Mouse (Mus musculus): Measurements from ENCODE around the gene Gpam. TPM values are rescaled to one million over a fixed set of nuclear protein-coding genes. Genes with fewer than 3 reads are reported as not detected.

The Gpam gene
- total and polyA plus RNA-seq, 3 experiments: 8.8 to 12.5 (median 12.3) TPM

- no peak overlapping the region for H3K9ac ChIP-seq (ENCODE audit: insufficient read depth, low read depth)
- no peak for TF ChIP-seq E2F4 (IDR thresholded peaks at IDR 0.05; ENCODE audit: insufficient replicate concordance, low read depth, low read length)
- H3K9me3 ChIP-seq (replicated peaks; ENCODE audit: low read length): peaks cover 3% of the 10 kb centered on the region
- no peak for DNase-seq (ENCODE audit: extremely low read depth)
- H3K27ac ChIP-seq (ENCODE audit: insufficient read depth, low read depth): no peak overlapping the region
- peaks cover 0 to 23% of the 10 kb centered on the region in 2 experiments; a peak in 2 of 4 replicates for H3K4me1 ChIP-seq (ENCODE audit: control insufficient read depth in 1 of 2, insufficient read depth in 2 of 2)
- dilution Hi-C loops (cut with MboI; ENCODE audit: extremely low pct_ligation_motif_present, extremely low pct_unique_long_range_greater_than_20kb, low sequenced_read_pairs): no loop called here
- in situ Hi-C loops (cut with MboI; ENCODE audit: low pct_ligation_motif_present, low pct_unique_long_range_greater_than_20kb, low sequenced_read_pairs): no loop called here
- no peaks in the 10 kb centered on the region for H3K27me3 ChIP-seq (replicated peaks)
- H3K4me2 ChIP-seq (ENCODE audit: insufficient read depth, low read depth, poor library complexity, severe bottlenecking): no peak overlapping the region
- H3K4me3 ChIP-seq (replicated peaks in 1 of 3; ENCODE audit: low read depth in 2 of 3, low read length in 2 of 3, poor library complexity in 1 of 3): no peak overlapping the region
- H3K79me2 ChIP-seq (replicated peaks; ENCODE audit: control insufficient read depth, extremely low read depth, insufficient read depth, poor library complexity, severe bottlenecking): no peaks in the 10 kb centered on the region
- no peaks in the 10 kb centered on the region for H3K36me3 ChIP-seq (replicated peaks in 1 of 2; ENCODE audit: control insufficient read depth in 1 of 2, insufficient read depth in 1 of 2, low read length in 1 of 2)
Observed at GRCm38 (mm10) chr19:55149646-55150045, 22.6 kb upstream of the Gpam start.

DNA sequence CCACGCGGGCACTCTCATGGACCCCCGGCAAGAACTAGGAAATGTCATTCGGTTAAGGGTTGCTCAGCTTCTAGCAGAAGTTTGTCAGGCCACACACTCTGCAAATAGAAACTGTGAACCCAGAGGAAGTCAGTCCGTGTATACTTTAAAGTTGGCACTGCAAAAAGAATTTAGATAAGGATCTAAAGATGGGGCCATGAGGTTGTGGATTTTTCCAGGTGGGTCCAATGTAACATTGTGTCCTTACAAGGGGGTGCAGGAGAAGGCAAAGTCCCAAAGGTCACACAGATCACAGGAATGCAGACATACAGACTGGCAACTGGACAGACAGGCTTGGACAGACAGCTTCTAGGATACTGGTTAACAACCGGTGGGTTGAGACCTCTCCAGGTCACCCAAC lies 21.1 kb upstream of the Gpam start:
- no peak overlapping the region for H3K4me2 ChIP-seq (ENCODE audit: insufficient read depth, low read depth, poor library complexity, severe bottlenecking)
- H3K9ac ChIP-seq (ENCODE audit: insufficient read depth, low read depth): no peak overlapping the region
- peaks cover 0 to 23% of the 10 kb centered on the region in 2 experiments; a peak in 2 of 4 replicates for H3K4me1 ChIP-seq (ENCODE audit: control insufficient read depth in 1 of 2, insufficient read depth in 2 of 2)
- no peaks in the 10 kb centered on the region for H3K36me3 ChIP-seq (replicated peaks in 1 of 2; ENCODE audit: control insufficient read depth in 1 of 2, insufficient read depth in 1 of 2, low read length in 1 of 2)
- TF ChIP-seq MAX (IDR thresholded peaks at IDR 0.05; ENCODE audit: low read length): no peak
- no peak for TF ChIP-seq HCFC1 (IDR thresholded peaks at IDR 0.05; ENCODE audit: low read depth, low read length)
- TF ChIP-seq CTCF (conservative IDR thresholded peaks at IDR 0.05 in 1 of 2, IDR thresholded peaks at IDR 0.05 in 1 of 2; ENCODE audit: low read depth in 2 of 2, low read length in 2 of 2): no peak
- TF ChIP-seq ZC3H11A (IDR thresholded peaks at IDR 0.05; ENCODE audit: low read depth, low read length): no peak
- no peak for TF ChIP-seq CHD2 (IDR thresholded peaks at IDR 0.05; ENCODE audit: low read length)
- no peak for TF ChIP-seq POLR2A (IDR thresholded peaks at IDR 0.05; ENCODE audit: low read depth, low read length)
- TF ChIP-seq TBP (conservative IDR thresholded peaks at IDR 0.05; ENCODE audit: low read depth, low read length): no peak
- TF ChIP-seq NRF1 (IDR thresholded peaks at IDR 0.05; ENCODE audit: low read depth, low read length): no peak
- no peak for TF ChIP-seq POLR2AphosphoS2 (IDR thresholded peaks at IDR 0.05; ENCODE audit: low read depth, low read length)
- TF ChIP-seq MAZ (IDR thresholded peaks at IDR 0.05; ENCODE audit: low read depth, low read length): no peak
- no peak for TF ChIP-seq EP300 (IDR thresholded peaks at IDR 0.05; ENCODE audit: low read length)
- TF ChIP-seq JUN (IDR thresholded peaks at IDR 0.05; ENCODE audit: insufficient read depth, low read depth, low read length): no peak
- TF ChIP-seq USF2 (conservative IDR thresholded peaks at IDR 0.05; ENCODE audit: low read depth, low read length): no peak
- TF ChIP-seq MYC (IDR thresholded peaks at IDR 0.05; ENCODE audit: low read depth, low read length): no peak
- H3K79me2 ChIP-seq (replicated peaks; ENCODE audit: control insufficient read depth, extremely low read depth, insufficient read depth, poor library complexity, severe bottlenecking): no peaks in the 10 kb centered on the region
- H3K27ac ChIP-seq (ENCODE audit: insufficient read depth, low read depth): no peak overlapping the region
- dilution Hi-C loops (cut with MboI; ENCODE audit: extremely low pct_ligation_motif_present, extremely low pct_unique_long_range_greater_than_20kb, low sequenced_read_pairs): no loop called here
- H3K27me3 ChIP-seq (replicated peaks): no peaks in the 10 kb centered on the region
- H3K9me3 ChIP-seq (replicated peaks; ENCODE audit: low read length): peaks cover 3% of the 10 kb centered on the region
- DNase-seq (ENCODE audit: extremely low read depth): no peak
- in situ Hi-C loops (cut with MboI; ENCODE audit: low pct_ligation_motif_present, low pct_unique_long_range_greater_than_20kb, low sequenced_read_pairs): no loop called here
- no peak overlapping the region for H3K4me3 ChIP-seq (replicated peaks in 1 of 3; ENCODE audit: low read depth in 2 of 3, low read length in 2 of 3, poor library complexity in 1 of 3)

- no peaks in the 10 kb centered on the region for H3K36me3 ChIP-seq (replicated peaks in 1 of 2; ENCODE audit: control insufficient read depth in 1 of 2, insufficient read depth in 1 of 2, low read length in 1 of 2)
- no peak overlapping the region for H3K4me2 ChIP-seq (ENCODE audit: insufficient read depth, low read depth, poor library complexity, severe bottlenecking)
- H3K9me3 ChIP-seq (replicated peaks; ENCODE audit: low read length): peaks cover 3% of the 10 kb centered on the region
- H3K4me3 ChIP-seq (replicated peaks in 1 of 3; ENCODE audit: low read depth in 2 of 3, low read length in 2 of 3, poor library complexity in 1 of 3): no peak overlapping the region
- dilution Hi-C loops (cut with MboI; ENCODE audit: extremely low pct_ligation_motif_present, extremely low pct_unique_long_range_greater_than_20kb, low sequenced_read_pairs): no loop called here
- no peaks in the 10 kb centered on the region for H3K27me3 ChIP-seq (replicated peaks)
- H3K79me2 ChIP-seq (replicated peaks; ENCODE audit: control insufficient read depth, extremely low read depth, insufficient read depth, poor library complexity, severe bottlenecking): no peaks in the 10 kb centered on the region
- TF ChIP-seq ZC3H11A (IDR thresholded peaks at IDR 0.05; ENCODE audit: low read depth, low read length) (no peak), E2F4 (IDR thresholded peaks at IDR 0.05; ENCODE audit: insufficient replicate concordance, low read depth, low read length) (no peak), USF1 (IDR thresholded peaks at IDR 0.05; ENCODE audit: low read depth, low read length) (no peak), CTCF (conservative IDR thresholded peaks at IDR 0.05 in 1 of 2, IDR thresholded peaks at IDR 0.05 in 1 of 2; ENCODE audit: low read depth in 2 of 2, low read length in 2 of 2) (no peak)
- in situ Hi-C loops (cut with MboI; ENCODE audit: low pct_ligation_motif_present, low pct_unique_long_range_greater_than_20kb, low sequenced_read_pairs): no loop called here
- no peak overlapping the region for H3K27ac ChIP-seq (ENCODE audit: insufficient read depth, low read depth)
- DNase-seq (ENCODE audit: extremely low read depth): no peak
- H3K4me1 ChIP-seq (ENCODE audit: control insufficient read depth in 1 of 2, insufficient read depth in 2 of 2): peaks cover 0 to 23% of the 10 kb centered on the region in 2 experiments; a peak in 2 of 4 replicates
- H3K9ac ChIP-seq (ENCODE audit: insufficient read depth, low read depth): no peak overlapping the region
Observed at GRCm38 (mm10) chr19:55147568-55147967, 20.5 kb upstream of the Gpam start.
